Mouse (Mus musculus): ENCODE data around the gene 4930415O20Rik.

GRCm38 (mm10) chr15:98528066-98528563 lies 42.7 kb upstream of the 4930415O20Rik start:
- TF ChIP-seq POLR2A (IDR thresholded peaks at IDR 0.05; ENCODE audit: borderline replicate concordance, insufficient read depth, low read length) (no peak), CTCF (IDR thresholded peaks at IDR 0.05; ENCODE audit: borderline replicate concordance, insufficient read depth, low read depth, low read length) (no peak)
